ENCODE assay signal across 18 mouse cellular contexts in genomic region chr3:79772701-79773100, GRCm38 (mm10). TPM values are rescaled to one million over a fixed set of nuclear protein-coding genes. Genes with fewer than 3 reads are reported as not detected.
A peak's percentile ranks its signal among the peaks of the same experiment; 100 is the strongest.
DNase-seq lines count a peak whose midpoint lies in the region.
"Had no signal": no experiment of that assay in that cellular context is flagged by ENCODE, and none has a peak within 500 bp of the region (broad histone marks: within the 10 kb centered on the region; RNA-seq: fewer than 3 reads in every experiment).

No protein-coding gene starts in this region.

- no peaks in the 10 kb centered on the region for H3K36me3 ChIP-seq in heart, embryonic 10.5 days
- H3K36me3 ChIP-seq: embryonic facial prominence, embryonic 12.5 days; forebrain, embryonic 12.5 days; hindbrain, embryonic 15.5 days; kidney, embryonic 15.5 days had no signal

- no peak overlapping the region for H3K27ac ChIP-seq in heart, embryonic 10.5 days
- H3K27ac ChIP-seq: embryonic facial prominence, embryonic 12.5 days; forebrain, embryonic 12.5 days; heart, adult 2 months; hindbrain, embryonic 15.5 days; kidney, embryonic 15.5 days had no signal

- no peaks in the 10 kb centered on the region for H3K27me3 ChIP-seq in heart, embryonic 10.5 days (ENCODE audit: insufficient read depth, poor library complexity, severe bottlenecking)
- H3K27me3 ChIP-seq: embryonic facial prominence, embryonic 12.5 days; forebrain, embryonic 12.5 days; hindbrain, embryonic 15.5 days; kidney, embryonic 15.5 days had no signal

- H3K4me1 ChIP-seq in heart, embryonic 10.5 days: no peaks in the 10 kb centered on the region
- H3K4me1 ChIP-seq: embryonic facial prominence, embryonic 12.5 days; forebrain, embryonic 12.5 days; hindbrain, embryonic 15.5 days; kidney, embryonic 15.5 days had no signal

- H3K9me3 ChIP-seq in heart, embryonic 10.5 days: no peaks in the 10 kb centered on the region
- H3K9me3 ChIP-seq: embryonic facial prominence, embryonic 12.5 days; forebrain, embryonic 12.5 days; hindbrain, embryonic 15.5 days; kidney, embryonic 15.5 days had no signal

- H3K4me3 ChIP-seq in heart, embryonic 10.5 days: no peak overlapping the region
- H3K4me3 ChIP-seq: embryonic facial prominence, embryonic 12.5 days; forebrain, embryonic 12.5 days; heart, adult 2 months; hindbrain, embryonic 15.5 days; kidney, embryonic 15.5 days had no signal

- WGBS in heart, embryonic 10.5 days: 79% methylated on average over 2 of the region's 2 CpGs

- DNase-seq in adrenal gland, postnatal 10 days: peak; percentile 32
- DNase-seq in adrenal gland, adult 8-10 months: no peak
- peak; percentile 94 for DNase-seq in heart, adult 11 months
- no peak for DNase-seq in heart, embryonic 10.5 days (ENCODE audit: low spot score)
- DNase-seq in 416B (ENCODE audit: low read depth): peak; percentile 7
- peak; percentile 62 for DNase-seq in skeletal muscle tissue, adult 2 months (ENCODE audit: low read depth, low spot score)
- no peak for DNase-seq in frontal cortex, postnatal 14 days (ENCODE audit: low spot score in 2 of 2)
- DNase-seq: cerebellum, adult 11-12 months; cerebellum, adult 9-10 months; cerebellum, postnatal 25 days; forebrain, postnatal 0 days; kidney, adult 2 months had no signal

RNA-seq across cellular contexts. Expression of gene Rxfp1, which starts 35.0 kb away (rescaled TPM):
- 1 to 10 TPM in 1 of 2 experiments, under 1 TPM in 1; 0.51 to 2.2 TPM for total RNA-seq in adrenal gland, postnatal 10 days (2021)
- under 1 TPM in 1 of 4 experiments, not detected in 3; 0.07 TPM for total RNA-seq in adrenal gland, adult 8-10 months (2022)
- 2.8 and 6.0 TPM in 2 replicates for polyA plus RNA-seq in heart, embryonic 10.5 days (2016; fragmentation: Nextera tagmentation; extraction: Ambion mirVana)
- polyA plus RNA-seq: forebrain, embryonic 12.5 days; hindbrain, embryonic 11.5 days had no signal

Comparison
In these comparisons a context has a peak if more than half of its experiments do, and no peak if none do; other contexts are left out.
1. DNase-seq: peak in adrenal gland, postnatal 10 days (single experiment), heart, adult 11 months (single experiment), 416B (single experiment) and skeletal muscle tissue, adult 2 months (single experiment); none in adrenal gland, adult 8-10 months (single experiment), heart, embryonic 10.5 days (single experiment) and frontal cortex, postnatal 14 days (0 of 2).